Mouse (Mus musculus) intestine, embryonic 16.5 days (tissue): Measurements from ENCODE around the gene Npas3. TPM values are rescaled to one million over a fixed set of nuclear protein-coding genes. Genes with fewer than 3 reads are reported as not detected.

Experiments used
- ATAC-seq: fragments of 200-750 bp; cut with Nextera tagmentation; 2 replicates; pipeline ENCODE4 v1.8.0; 2017; ENCODE audit warnings: moderate TSS enrichment, moderate library complexity
- H3K27ac ChIP-seq: fragments of 300-500 bp; sonication (generic); 2 replicates; pipeline ENCODE4 v1.5.1; 2014; ENCODE audit warnings: mild to moderate bottlenecking, low read length
- H3K27me3 ChIP-seq: fragments of 300-500 bp; sonication (generic); replicated peaks from 2 replicates; pipeline ENCODE4 v1.6.1; 2014; ENCODE audit warnings: low read length, control low read depth, mixed read lengths; ENCODE audit not compliant: control insufficient read depth, insufficient read depth
- H3K36me3 ChIP-seq: fragments of 300-500 bp; sonication (generic); 2 replicates; pipeline ENCODE4 v1.6.1; 2014; ENCODE audit warnings: low read length, control low read depth; ENCODE audit not compliant: control insufficient read depth, insufficient read depth
- H3K4me1 ChIP-seq: fragments of 300-500 bp; sonication (generic); 2 replicates; pipeline ENCODE4 v1.6.1; 2014; ENCODE audit warnings: low read length, control low read depth, mixed read lengths; ENCODE audit not compliant: control insufficient read depth, insufficient read depth
- H3K4me2 ChIP-seq: fragments of 300-500 bp; sonication (generic); 2 replicates; pipeline ENCODE4 v1.6.1; 2014; ENCODE audit warnings: low read depth, low read length, control low read depth
- H3K4me3 ChIP-seq: fragments of 300-500 bp; sonication (generic); 2 replicates; pipeline ENCODE4 v1.5.1; 2014; ENCODE audit warnings: mild to moderate bottlenecking, low read length
- H3K9ac ChIP-seq: fragments of 300-500 bp; sonication (generic); 2 replicates; pipeline ENCODE4 v1.6.1; 2014; ENCODE audit warnings: low read depth, low read length
- H3K9me3 ChIP-seq: fragments of 300-500 bp; sonication (generic); 2 replicates; pipeline ENCODE4 v1.6.1; 2016; ENCODE audit warnings: low read length, control low read depth; ENCODE audit not compliant: control insufficient read depth
- WGBS: fragments of 180-500 bp; shearing (Covaris S2); extraction: QIAGEN DNeasy Blood & Tissue Kit; methylation state at CpG from one replicate; pipeline ENCODE4 v1.1.7; 2014; 5-methylcytosine and 5-hydroxymethylcytosine counted together
- polyA plus RNA-seq: library from polyadenylated mRNA; unstranded; fragments of >200 nt; fragmentation: Nextera tagmentation; extraction: Ambion mirVana; gene quantifications from 2 replicates; pipeline ENCODE4 v1.2.1, GENCODE M21; 2015

Gene Npas3
- polyA plus RNA-seq, 1 experiment from 2014 or later: 1.9 TPM

DNA sequence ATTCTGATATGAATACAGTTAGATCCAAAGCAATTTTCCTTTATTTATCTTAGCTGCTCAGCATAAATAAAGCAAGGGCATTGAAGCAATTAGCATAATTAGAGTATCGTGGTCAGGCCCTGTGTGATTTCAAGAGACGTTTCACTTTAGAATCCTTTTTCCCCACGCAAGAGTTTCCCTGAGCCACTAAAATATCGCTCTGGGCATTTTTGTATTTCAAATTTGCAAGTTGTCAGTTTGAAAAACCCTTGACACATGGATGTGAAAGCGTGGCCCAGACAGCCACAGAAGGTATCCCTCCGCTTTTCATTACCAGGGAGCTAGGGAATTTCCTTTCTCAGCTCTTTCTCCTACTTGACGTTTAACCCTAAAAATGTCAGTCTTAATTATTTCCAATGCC lies 553.9 kb downstream of the Npas3 start:
- Histone ChIP-seq H3K27ac (no peak overlapping the region), H3K4me3 (no peak overlapping the region), H3K9me3 (no peaks in the 10 kb centered on the region), H3K4me2 (no peak overlapping the region), H3K4me1 (no peaks in the 10 kb centered on the region), H3K27me3 (no peaks in the 10 kb centered on the region), H3K36me3 (no peaks in the 10 kb centered on the region), H3K9ac (no peak overlapping the region)
- WGBS: 69% methylated on average over 7 of the region's 7 CpGs
- ATAC-seq: no peak

GRCm38 (mm10) chr12:53810081-53810480 lies 561.6 kb downstream of the Npas3 start:
- no peak for ATAC-seq
- H3K9ac ChIP-seq: no peak overlapping the region
- no peaks in the 10 kb centered on the region for H3K9me3 ChIP-seq
- no peak overlapping the region for H3K4me2 ChIP-seq
- H3K4me1 ChIP-seq: no peaks in the 10 kb centered on the region
- H3K36me3 ChIP-seq: no peaks in the 10 kb centered on the region
- H3K4me3 ChIP-seq: no peak overlapping the region
- H3K27me3 ChIP-seq: no peaks in the 10 kb centered on the region
- no peak overlapping the region for H3K27ac ChIP-seq
- whole genome bisulfite sequencing: 93% methylated on average over 2 of the region's 2 CpGs

DNA sequence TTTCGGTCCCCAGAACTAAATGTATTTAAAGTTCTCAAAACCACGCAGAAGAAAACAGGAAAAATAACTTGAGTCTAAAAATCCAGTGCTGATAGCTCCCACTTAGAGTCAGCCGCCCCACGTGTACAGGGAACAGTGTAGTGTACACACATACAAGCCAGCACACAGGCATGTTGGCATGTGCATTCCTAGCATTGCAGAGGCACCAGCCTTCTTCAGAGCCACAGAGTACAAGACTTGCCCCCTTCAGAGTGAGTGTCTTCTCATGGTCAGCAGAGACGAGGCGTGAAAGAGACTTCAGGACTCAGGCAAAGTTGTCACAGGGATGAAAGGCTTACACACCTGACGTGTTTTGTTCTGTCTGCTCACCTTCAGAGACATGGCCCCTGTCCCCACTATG lies 565.8 kb downstream of the Npas3 start:
- no peaks in the 10 kb centered on the region for H3K4me1 ChIP-seq
- no peak overlapping the region for H3K4me3 ChIP-seq
- H3K9me3 ChIP-seq: no peaks in the 10 kb centered on the region
- no peak overlapping the region for H3K9ac ChIP-seq
- ATAC-seq: no peak
- H3K4me2 ChIP-seq: no peak overlapping the region
- WGBS: 81% methylated on average over 7 of the region's 7 CpGs
- no peak overlapping the region for H3K27ac ChIP-seq
- no peaks in the 10 kb centered on the region for H3K36me3 ChIP-seq
- no peaks in the 10 kb centered on the region for H3K27me3 ChIP-seq

DNA sequence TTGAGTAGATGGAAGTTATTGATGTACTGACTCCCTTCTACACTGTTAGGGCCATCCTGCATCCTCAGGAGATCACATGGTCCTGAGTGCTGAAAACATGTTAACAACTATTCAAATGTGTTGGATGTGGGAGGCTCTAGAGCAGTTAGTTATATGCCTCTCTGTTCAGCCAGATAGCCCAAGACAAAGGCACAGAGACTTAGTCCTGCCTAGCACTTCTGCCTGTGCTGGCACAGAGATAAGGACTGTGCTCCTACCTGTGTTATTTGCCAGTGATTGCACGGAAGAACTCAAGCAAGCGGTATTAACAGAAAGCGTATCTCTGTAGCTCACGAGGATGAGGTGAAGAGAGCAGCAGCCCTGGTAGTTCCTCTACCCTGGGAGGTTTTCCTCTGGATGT lies 571.5 kb downstream of the Npas3 start:
- no peaks in the 10 kb centered on the region for H3K27me3 ChIP-seq
- no peak for ATAC-seq
- WGBS: 87% methylated on average over 4 of the region's 4 CpGs

GRCm38 (mm10) chr12:53822881-53823280 lies 574.4 kb downstream of the Npas3 start:
- Histone ChIP-seq H3K4me2 (no peak overlapping the region), H3K4me3 (no peak overlapping the region), H3K9me3 (no peaks in the 10 kb centered on the region), H3K9ac (no peak overlapping the region), H3K27me3 (no peaks in the 10 kb centered on the region), H3K27ac (no peak overlapping the region), H3K4me1 (0 out of 2 replicates have a peak, but pooled peaks cover 5% of the 10 kb centered on the region), H3K36me3 (no peaks in the 10 kb centered on the region)
- ATAC-seq: no peak
- WGBS: 48% methylated on average over 4 of the region's 4 CpGs

More for the DNA sequence above, 571.5 kb downstream of the Npas3 start:
- no peak overlapping the region for H3K9ac ChIP-seq
- H3K4me3 ChIP-seq: no peak overlapping the region
- H3K4me1 ChIP-seq: 0 out of 2 replicates have a peak, but pooled peaks cover 5% of the 10 kb centered on the region
- no peak overlapping the region for H3K27ac ChIP-seq
- H3K36me3 ChIP-seq: no peaks in the 10 kb centered on the region
- H3K9me3 ChIP-seq: no peaks in the 10 kb centered on the region
- H3K4me2 ChIP-seq: no peak overlapping the region

GRCm38 (mm10) chr12:53825251-53825650 lies 576.8 kb downstream of the Npas3 start:
- H3K36me3 ChIP-seq: no peaks in the 10 kb centered on the region
- H3K4me2 ChIP-seq: no peak overlapping the region
- ATAC-seq: no peak
- H3K27me3 ChIP-seq: no peaks in the 10 kb centered on the region
- H3K4me3 ChIP-seq: no peak overlapping the region
- no peak overlapping the region for H3K9ac ChIP-seq
- no peaks in the 10 kb centered on the region for H3K9me3 ChIP-seq
- no peak overlapping the region for H3K27ac ChIP-seq
- H3K4me1 ChIP-seq: 0 out of 2 replicates have a peak, but pooled peaks cover 5% of the 10 kb centered on the region

DNA sequence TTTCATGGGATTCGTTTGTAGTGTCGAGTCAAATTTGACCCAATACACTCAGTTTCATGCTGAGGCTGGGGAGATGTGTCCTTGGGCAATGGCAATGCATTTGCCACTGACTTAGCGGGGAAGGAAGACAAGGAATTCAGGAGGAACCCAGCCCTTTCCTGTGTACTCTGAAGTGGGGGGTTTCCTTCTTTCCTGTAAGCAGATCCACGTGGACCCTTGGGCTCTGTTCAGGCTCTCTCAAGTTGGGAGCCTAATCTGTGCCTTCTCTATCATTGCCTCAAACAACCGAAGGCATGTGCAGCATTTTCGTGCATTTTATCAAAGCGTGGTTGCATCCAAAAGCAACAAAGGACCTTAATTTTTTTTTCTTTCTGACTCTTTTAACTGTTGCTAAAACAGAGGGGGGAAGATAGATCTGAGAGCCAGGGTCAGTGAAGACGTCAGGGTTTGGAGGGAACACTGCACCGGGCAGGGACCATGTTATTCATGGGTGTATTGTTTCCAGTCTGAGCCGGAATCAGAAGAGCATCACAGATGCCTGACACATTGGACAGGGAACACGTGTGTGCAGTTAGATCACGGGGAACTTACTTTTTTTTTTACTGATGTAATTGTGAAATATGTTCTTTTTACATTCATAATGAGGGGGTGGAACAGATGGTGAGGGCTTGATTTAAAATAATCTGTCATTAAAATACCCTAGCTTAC lies 577.6 kb downstream of the Npas3 start:
- no peak overlapping the region for H3K4me3 ChIP-seq
- no peak for ATAC-seq
- no peak overlapping the region for H3K27ac ChIP-seq
- no peak overlapping the region for H3K4me2 ChIP-seq
- H3K9ac ChIP-seq: no peak overlapping the region
- H3K36me3 ChIP-seq: no peaks in the 10 kb centered on the region
- 63% methylated on average over 12 of the region's 12 CpGs for WGBS
- H3K27me3 ChIP-seq: no peaks in the 10 kb centered on the region
- no peaks in the 10 kb centered on the region for H3K9me3 ChIP-seq
- H3K4me1 ChIP-seq: 0 out of 2 replicates have a peak, but pooled peaks cover 5% of the 10 kb centered on the region

GRCm38 (mm10) chr12:53826812-53827211 lies 578.3 kb downstream of the Npas3 start:
- H3K9ac ChIP-seq: no peak overlapping the region
- H3K9me3 ChIP-seq: no peaks in the 10 kb centered on the region
- 0 out of 2 replicates have a peak, but pooled peaks cover 5% of the 10 kb centered on the region for H3K4me1 ChIP-seq
- H3K27me3 ChIP-seq: no peaks in the 10 kb centered on the region
- no peak overlapping the region for H3K4me2 ChIP-seq
- WGBS: 71% methylated on average over 3 of the region's 3 CpGs
- no peaks in the 10 kb centered on the region for H3K36me3 ChIP-seq
- no peak for ATAC-seq
- no peak overlapping the region for H3K4me3 ChIP-seq
- no peak overlapping the region for H3K27ac ChIP-seq

- peak; percentile 76 for ATAC-seq
- no peak overlapping the region for H3K27ac ChIP-seq
- no peak overlapping the region for H3K4me2 ChIP-seq
Measured at GRCm38 (mm10) chr12:53832590-53832989, 584.1 kb downstream of the Npas3 start.

GRCm38 (mm10) chr12:53833348-53833747 lies 584.9 kb downstream of the Npas3 start:
- WGBS: 55% methylated on average over 2 of the region's 2 CpGs
- no peak for ATAC-seq
- Histone ChIP-seq H3K27me3 (no peaks in the 10 kb centered on the region), H3K4me1 (no peaks in the 10 kb centered on the region; the same call in 1 of the 2 replicates), H3K4me2 (no peak overlapping the region), H3K9ac (no peak overlapping the region), H3K27ac (no peak overlapping the region), H3K9me3 (no peaks in the 10 kb centered on the region), H3K4me3 (no peak overlapping the region), H3K36me3 (no peaks in the 10 kb centered on the region)

More at GRCm38 (mm10) chr12:53832590-53832989, 584.1 kb downstream of the Npas3 start:
- 38% methylated on average over 6 of the region's 6 CpGs for WGBS
- Histone ChIP-seq H3K4me3 (no peak overlapping the region), H3K27me3 (no peaks in the 10 kb centered on the region), H3K9me3 (no peaks in the 10 kb centered on the region), H3K9ac (no peak overlapping the region), H3K4me1 (no peaks in the 10 kb centered on the region; the same call in 1 of the 2 replicates), H3K36me3 (no peaks in the 10 kb centered on the region)
